Mouse (Mus musculus) erythroblast, embryonic 14.5 days (primary cell): ENCODE data around the gene Dact3. TPM values are rescaled to one million over a fixed set of nuclear protein-coding genes. Genes with fewer than 3 reads are reported as not detected.

Experiments used
- H3K27me3 ChIP-seq: 2 replicates; pipeline ENCODE4 v1.6.1; 2012; ENCODE audit warnings: inconsistent platforms; ENCODE audit not compliant: control insufficient read depth
- H3K36me3 ChIP-seq: 2 replicates; pipeline ENCODE4 v1.6.1; 2012; ENCODE audit warnings: mild to moderate bottlenecking, inconsistent platforms; ENCODE audit not compliant: control insufficient read depth
- H3K4me1 ChIP-seq: 2 replicates; pipeline ENCODE4 v1.6.1; 2012; ENCODE audit warnings: inconsistent platforms; ENCODE audit not compliant: control insufficient read depth
- H3K4me3 ChIP-seq: replicated peaks from 2 replicates; pipeline ENCODE3; 2012; ENCODE audit warnings: moderate library complexity, mild to moderate bottlenecking, inconsistent platforms
- H3K9me3 ChIP-seq: 2 replicates; pipeline ENCODE4 v1.6.1; 2012; ENCODE audit warnings: low read length, inconsistent platforms, mixed read lengths; ENCODE audit not compliant: control insufficient read depth
- GATA1 ChIP-seq: IDR thresholded peaks from 2 replicates; pipeline ENCODE4 v1.6.1; 2012; ENCODE audit warnings: low read length, inconsistent platforms, mixed read lengths
- TAL1 ChIP-seq: IDR thresholded peaks from 3 replicates; pipeline ENCODE4 v1.6.1; 2012; ENCODE audit warnings: low read length, inconsistent platforms, mixed read lengths
- polyA plus RNA-seq: library from polyadenylated mRNA; stranded (reverse); fragments of >175 nt; gene quantifications from 2 replicates; pipeline ENCODE4 v1.2.3, GENCODE M21; 2012

Gene Dact3
- polyA plus RNA-seq, 1 experiment = 0.02 TPM

GRCm38 (mm10) chr7:16922360-16922973 lies 47.4 kb downstream of the Dact3 start:
- no peak for TF ChIP-seq GATA1
- TF ChIP-seq TAL1 = no peak
- no peaks in the 10 kb centered on the region for H3K9me3 ChIP-seq
- H3K4me1 ChIP-seq = peaks cover 56% of the 10 kb centered on the region
- H3K36me3 ChIP-seq = peaks cover 49% of the 10 kb centered on the region
- H3K4me3 ChIP-seq = peak overlapping the region; percentile 98
- H3K27me3 ChIP-seq = no peaks in the 10 kb centered on the region

- Histone ChIP-seq H3K9me3 (no peaks in the 10 kb centered on the region), H3K36me3 (peaks cover 39% of the 10 kb centered on the region), H3K4me1 (peaks cover 55% of the 10 kb centered on the region), H3K4me3 (peak overlapping the region; percentile 98), H3K27me3 (no peaks in the 10 kb centered on the region)
- TF ChIP-seq GATA1 (no peak), TAL1 (no peak)
Observed at GRCm38 (mm10) chr7:16923283-16924036, 48.3 kb downstream of the Dact3 start.

- Histone ChIP-seq H3K9me3 (no peaks in the 10 kb centered on the region), H3K36me3 (peaks cover 31% of the 10 kb centered on the region), H3K4me1 (peaks cover 48% of the 10 kb centered on the region), H3K4me3 (peak within 1 kb of the TSS; percentile 98), H3K27me3 (no peaks in the 10 kb centered on the region)
- TF ChIP-seq GATA1 (no peak), TAL1 (no peak)
Observed at GRCm38 (mm10) chr7:16924037-16924834, 49.1 kb downstream of the Dact3 start, which contains the start of gene Calm3. TSS of gene Calm3 (minus strand) at chr7:16924114.

GRCm38 (mm10) chr7:16928341-16928740 lies 53.2 kb downstream of the Dact3 start:
- Histone ChIP-seq H3K27me3 (no peaks in the 10 kb centered on the region), H3K4me3 (no peak overlapping the region), H3K4me1 (peaks cover 9% of the 10 kb centered on the region), H3K36me3 (no peaks in the 10 kb centered on the region), H3K9me3 (no peaks in the 10 kb centered on the region)
- TF ChIP-seq GATA1 (no peak), TAL1 (no peak)

DNA sequence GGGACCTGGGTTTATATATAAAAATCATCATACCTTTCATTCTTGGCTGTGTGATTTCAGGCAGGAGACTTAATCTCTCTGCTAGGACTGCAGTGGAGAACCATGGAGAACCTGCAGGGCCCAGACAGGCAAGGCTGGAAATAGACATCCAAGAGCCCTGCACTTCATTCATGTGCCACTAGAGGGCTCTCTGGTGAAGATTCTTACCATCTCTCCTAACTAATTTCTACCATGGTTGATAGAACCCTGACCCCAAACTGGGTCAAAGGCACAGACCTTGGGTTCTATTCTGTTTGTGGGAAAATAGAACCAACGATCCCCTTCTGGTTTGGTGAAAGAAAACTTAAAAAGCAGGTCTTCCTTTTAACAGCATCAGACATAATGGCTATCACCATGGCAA lies 55.7 kb downstream of the Dact3 start:
- H3K4me3 ChIP-seq = no peak overlapping the region
- no peaks in the 10 kb centered on the region for H3K9me3 ChIP-seq
- H3K27me3 ChIP-seq = peaks cover 2% of the 10 kb centered on the region; the same call in 1 of the 2 replicates
- no peaks in the 10 kb centered on the region for H3K36me3 ChIP-seq
- TF ChIP-seq GATA1 (no peak), TAL1 (no peak)
- H3K4me1 ChIP-seq = no peaks in the 10 kb centered on the region

DNA sequence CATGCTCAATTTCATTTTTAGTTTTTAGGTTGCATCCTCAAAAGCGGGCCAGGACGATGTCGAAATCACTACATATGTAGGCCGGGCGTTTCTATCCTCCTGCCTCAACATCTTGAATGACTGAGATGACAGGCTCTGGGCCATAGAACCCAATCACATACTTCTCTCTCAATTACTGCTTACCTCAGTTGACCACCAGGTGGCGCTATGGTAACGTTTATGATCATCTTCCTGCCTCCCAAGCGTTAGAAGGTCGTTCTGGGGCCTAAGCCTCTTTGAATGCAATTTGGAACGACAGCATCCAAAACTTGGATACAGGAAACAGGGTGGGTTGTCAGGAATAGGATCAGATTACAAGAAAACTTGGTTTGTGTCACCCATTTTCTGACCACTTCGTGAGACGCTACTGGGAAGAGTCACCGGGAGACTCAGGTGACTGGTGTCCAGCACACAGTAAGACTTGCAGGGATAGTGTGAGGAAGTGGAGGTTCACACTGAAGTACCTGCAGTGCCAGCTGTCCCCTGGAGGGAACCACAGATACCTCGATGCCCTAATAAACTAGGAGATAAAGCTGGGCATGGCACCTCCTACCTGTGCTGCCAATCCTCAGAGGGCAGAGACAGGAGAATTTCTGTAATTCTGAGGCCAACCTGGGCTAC lies 57.0 kb downstream of the Dact3 start:
- TF ChIP-seq GATA1 (no peak), TAL1 (no peak)
- H3K9me3 ChIP-seq = no peaks in the 10 kb centered on the region
- no peak overlapping the region for H3K4me3 ChIP-seq
- no peaks in the 10 kb centered on the region for H3K36me3 ChIP-seq
- H3K27me3 ChIP-seq = peaks cover 2% of the 10 kb centered on the region; the same call in 1 of the 2 replicates
- no peaks in the 10 kb centered on the region for H3K4me1 ChIP-seq

- peaks cover 2% of the 10 kb centered on the region; the same call in 1 of the 2 replicates for H3K27me3 ChIP-seq
- H3K4me3 ChIP-seq = no peak overlapping the region
- H3K9me3 ChIP-seq = no peaks in the 10 kb centered on the region; the same call in 1 of the 2 replicates
- H3K36me3 ChIP-seq = no peaks in the 10 kb centered on the region
- H3K4me1 ChIP-seq = no peaks in the 10 kb centered on the region
- TF ChIP-seq TAL1 = no peak
- no peak for TF ChIP-seq GATA1
Observed at GRCm38 (mm10) chr7:16932704-16933577, 57.8 kb downstream of the Dact3 start.

Other genes starting within 250 kb of the Dact3 start
- not detected in 2 replicates for gene Ceacam15, start 199.6 kb upstream of the Dact3 start, polyA plus RNA-seq
- not detected in 2 replicates for gene Ceacam9, start 153.4 kb upstream of the Dact3 start, polyA plus RNA-seq
- 136 and 162 TPM in 2 replicates for gene Ap2s1, start 136.9 kb upstream of the Dact3 start, polyA plus RNA-seq
- 24.9 and 33.8 TPM in 2 replicates for gene Slc1a5, start 94.0 kb upstream of the Dact3 start, polyA plus RNA-seq
- 11.1 and 11.3 TPM in 2 replicates for gene Strn4, start 59.4 kb upstream of the Dact3 start, polyA plus RNA-seq
- 1.2 and 1.5 TPM in 2 replicates for gene Fkrp, start 58.6 kb upstream of the Dact3 start, polyA plus RNA-seq
- gene Prkd2, start 32.4 kb upstream of the Dact3 start, polyA plus RNA-seq = 0.61 and 0.66 TPM in 2 replicates
- not detected in 2 replicates for gene Gng8, start 16.5 kb downstream of the Dact3 start, polyA plus RNA-seq
- 0.01 and 0.04 TPM in 2 replicates for gene Ptgir, start 31.2 kb downstream of the Dact3 start, polyA plus RNA-seq
- 185 and 208 TPM in 2 replicates for gene Calm3, start 48.8 kb downstream of the Dact3 start, polyA plus RNA-seq
- gene Pnmal2, start 69.4 kb downstream of the Dact3 start, polyA plus RNA-seq = 0.02 TPM in 1 of 2 replicates, not detected in the other
- not detected in 2 replicates for gene Pnmal1, start 84.4 kb downstream of the Dact3 start, polyA plus RNA-seq
- not detected in 2 replicates for gene Gm42372, start 107.8 kb downstream of the Dact3 start, polyA plus RNA-seq
- 0.05 and 0.08 TPM in 2 replicates for gene Ccdc8, start 117.4 kb downstream of the Dact3 start, polyA plus RNA-seq
- gene Ppp5c, start 152.6 kb downstream of the Dact3 start, polyA plus RNA-seq = 7.3 and 7.7 TPM in 2 replicates
- gene Hif3a, start 187.1 kb downstream of the Dact3 start, polyA plus RNA-seq = 7.8 and 8.0 TPM in 2 replicates
- gene Psg16, start 198.7 kb downstream of the Dact3 start, polyA plus RNA-seq = not detected in 2 replicates